Mouse (Mus musculus): ENCODE data around the gene Ankmy2. TPM values are rescaled to one million over a fixed set of nuclear protein-coding genes. Genes with fewer than 3 reads are reported as not detected.

Gene Ankmy2
- 33.2 and 50.7 TPM in 2 replicates for total RNA-seq (2021)
- long read RNA-seq, transcript Ankmy2-201 (10 exons, 2,456 nt) = major isoform, 31 of 31 reads
- long read RNA-seq, partial matches to known transcripts = 0 of 31 reads
- long read RNA-seq, other reads (novel, unspliced or antisense) = 0 of 31 reads

GRCm38 (mm10) chr12:36156637-36157303 is at the start of gene Ankmy2:
Gene Ankmy2, plus strand, starts transcription at chr12:36157114.
- DNase-seq = peak; percentile 93

DNA sequence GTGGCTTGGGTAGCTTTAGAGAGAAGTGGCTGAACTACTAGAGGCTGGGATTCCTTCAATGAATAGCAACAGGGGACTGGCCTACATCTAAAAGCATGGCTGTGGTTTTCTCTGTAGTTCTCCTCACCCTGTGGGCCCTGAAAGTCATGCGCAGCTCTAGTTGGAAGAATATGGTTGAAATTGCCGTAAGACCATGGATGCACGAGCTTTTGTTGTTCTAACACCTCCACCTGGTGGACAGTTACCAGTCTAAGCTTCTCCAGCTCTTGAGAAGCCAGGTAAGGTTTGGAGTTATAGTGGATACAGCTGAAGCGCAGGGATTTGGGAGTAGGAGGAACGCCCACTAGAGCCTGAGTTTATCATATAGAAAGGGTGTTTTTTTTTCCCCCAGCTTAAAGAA is 48.5 kb upstream of the Ankmy2 start:
- DNase-seq = no peak

GRCm38 (mm10) chr12:36110457-36110856 is 46.5 kb upstream of the Ankmy2 start:
- no peak for DNase-seq

GRCm38 (mm10) chr12:36111110-36111509 is 45.8 kb upstream of the Ankmy2 start:
- DNase-seq = no peak

GRCm38 (mm10) chr12:36112081-36112480 is 44.8 kb upstream of the Ankmy2 start:
- no peak for DNase-seq

DNA sequence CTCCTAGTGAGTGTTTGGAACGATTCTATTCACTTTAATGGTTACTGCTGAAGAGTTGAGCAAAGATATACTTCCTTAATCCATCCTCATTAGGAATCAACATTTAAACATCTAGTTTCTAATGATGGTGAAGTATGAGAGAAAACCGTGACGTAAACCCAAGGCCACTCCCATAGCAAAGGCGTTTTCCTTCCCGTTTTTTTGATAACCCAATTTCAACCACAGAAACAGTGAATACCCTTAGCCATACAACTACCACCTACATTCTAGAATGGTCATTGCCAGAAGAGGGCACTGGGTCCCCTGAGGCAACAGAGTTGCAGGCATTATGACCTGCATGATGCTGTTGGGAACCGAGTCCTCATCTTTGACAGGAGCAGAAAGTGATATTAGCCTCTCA is 39.8 kb upstream of the Ankmy2 start:
- DNase-seq = no peak

DNA sequence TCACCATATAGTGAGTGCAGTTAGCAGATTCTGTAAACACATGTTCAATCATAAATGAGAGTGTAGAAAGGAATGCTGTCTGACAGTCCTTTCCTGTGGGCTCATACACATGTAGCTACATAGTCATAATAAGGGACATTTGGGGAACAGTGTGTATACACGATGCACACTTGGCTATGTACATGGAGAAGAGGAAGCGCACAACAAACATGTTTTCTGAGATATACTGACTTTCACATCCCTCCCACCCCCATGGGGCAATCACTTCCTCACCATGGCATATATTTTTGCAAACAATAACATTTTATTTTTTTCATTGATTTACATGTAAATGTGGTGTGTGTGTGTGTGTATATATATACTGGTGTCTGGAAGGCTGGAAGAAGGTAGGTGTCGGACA is 37.7 kb upstream of the Ankmy2 start:
- DNase-seq = no peak

- DNase-seq = no peak
Observed at GRCm38 (mm10) chr12:36126049-36126448, 30.9 kb upstream of the Ankmy2 start.

DNA sequence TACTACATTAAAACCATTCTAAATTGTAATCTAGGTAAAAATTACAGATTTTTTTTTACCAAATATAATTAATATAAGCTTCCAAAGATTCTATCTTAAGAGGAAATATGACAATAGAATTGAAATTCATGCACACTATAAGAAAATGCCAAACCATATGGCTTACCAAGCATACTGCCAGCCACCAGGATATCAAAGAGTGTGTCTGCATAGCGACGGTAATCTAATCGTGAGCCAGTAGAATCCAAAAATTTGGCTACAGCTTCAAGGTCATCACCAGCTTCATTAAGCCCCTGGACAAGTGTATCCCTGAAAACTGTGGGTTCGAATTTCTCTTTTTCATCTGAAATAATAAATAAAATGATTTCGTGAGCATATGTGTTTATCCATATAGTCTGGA is 27.1 kb upstream of the Ankmy2 start:
- DNase-seq = no peak

DNA sequence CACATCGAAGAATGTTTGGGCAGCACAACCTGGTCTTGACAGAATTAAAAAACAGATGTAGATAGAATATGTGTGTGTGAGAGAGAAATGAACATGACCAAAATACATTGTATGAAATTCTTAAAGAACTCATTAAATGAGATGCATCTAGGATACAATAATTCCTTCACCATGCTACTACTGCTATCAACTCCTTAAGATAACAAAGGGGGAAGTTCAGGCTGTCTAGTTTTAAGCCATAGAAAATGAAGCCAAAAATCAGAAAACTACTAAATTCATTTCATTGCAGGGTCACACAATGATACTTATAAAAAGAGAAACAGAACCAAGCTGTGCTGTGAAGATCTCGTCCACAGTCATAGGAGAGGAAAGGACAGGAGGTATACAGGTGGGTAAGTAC is 24.7 kb upstream of the Ankmy2 start:
- no peak for DNase-seq

GRCm38 (mm10) chr12:36132668-36133067 is 24.2 kb upstream of the Ankmy2 start:
- no peak for DNase-seq

- no peak for DNase-seq
Observed at GRCm38 (mm10) chr12:36133547-36133946, 23.4 kb upstream of the Ankmy2 start.

- no peak for DNase-seq
Observed at GRCm38 (mm10) chr12:36134111-36134510, 22.8 kb upstream of the Ankmy2 start.

DNA sequence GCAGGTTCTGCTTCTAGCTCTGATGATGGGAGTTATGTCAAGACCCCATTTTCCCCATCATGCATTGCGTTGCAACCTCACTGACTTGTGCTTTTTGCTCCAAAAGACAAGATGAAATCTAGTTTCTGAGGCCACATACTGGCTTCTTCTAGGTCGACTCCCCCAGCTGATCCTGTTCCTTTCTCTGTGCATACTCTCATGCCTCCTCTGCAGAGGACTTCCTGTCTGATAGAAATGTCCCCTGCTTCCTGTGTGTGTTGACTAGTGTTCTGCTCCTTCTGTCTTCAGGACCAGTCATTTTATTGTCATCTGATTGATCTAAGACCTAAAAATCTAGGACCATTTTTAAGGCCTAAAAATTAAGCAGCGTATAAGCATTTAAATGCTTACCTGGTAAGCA is 21.5 kb upstream of the Ankmy2 start:
- DNase-seq = no peak

DNA sequence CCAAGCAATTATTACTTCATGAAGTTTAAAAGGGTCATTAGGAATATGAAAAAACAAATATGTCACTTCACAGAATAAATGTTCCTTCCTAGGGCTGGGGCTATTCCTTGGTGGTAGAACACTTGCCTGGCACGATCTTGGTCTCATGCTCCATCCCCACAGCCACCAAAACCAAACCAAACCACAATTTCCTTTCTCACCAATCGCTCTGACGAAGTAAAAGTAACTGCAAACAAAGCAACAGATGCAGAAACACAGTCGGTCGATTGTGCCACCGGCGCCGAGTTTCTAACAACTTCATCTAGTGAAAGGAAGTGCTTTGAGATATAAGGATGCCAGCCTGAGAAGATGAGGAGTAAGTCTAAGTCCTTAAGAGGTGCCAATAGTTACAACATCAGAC is 20.6 kb upstream of the Ankmy2 start:
- DNase-seq = no peak

DNA sequence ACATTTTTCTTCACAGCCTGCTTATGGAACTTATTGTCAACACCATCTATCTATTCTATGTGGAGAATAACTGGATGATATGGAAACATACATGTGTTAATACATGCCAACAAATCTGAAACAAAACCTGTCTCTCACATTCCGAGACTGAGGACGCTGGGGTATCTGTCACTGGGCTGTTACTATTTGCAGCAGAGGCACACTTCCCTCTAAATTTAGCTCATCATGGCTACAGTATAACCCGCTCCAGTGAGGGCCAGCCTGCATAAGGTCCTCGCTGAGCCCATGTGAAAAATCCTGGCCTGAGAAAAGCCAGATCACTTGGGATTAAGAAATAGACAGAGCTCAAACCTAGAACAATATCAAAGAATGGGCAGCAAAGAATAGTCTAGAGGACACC is 19.7 kb upstream of the Ankmy2 start:
- no peak for DNase-seq

- peak; percentile 14 for DNase-seq
Observed at GRCm38 (mm10) chr12:36140401-36140800, 16.5 kb upstream of the Ankmy2 start.

GRCm38 (mm10) chr12:36146230-36147011 is 10.5 kb upstream of the Ankmy2 start:
- no peak for DNase-seq

DNA sequence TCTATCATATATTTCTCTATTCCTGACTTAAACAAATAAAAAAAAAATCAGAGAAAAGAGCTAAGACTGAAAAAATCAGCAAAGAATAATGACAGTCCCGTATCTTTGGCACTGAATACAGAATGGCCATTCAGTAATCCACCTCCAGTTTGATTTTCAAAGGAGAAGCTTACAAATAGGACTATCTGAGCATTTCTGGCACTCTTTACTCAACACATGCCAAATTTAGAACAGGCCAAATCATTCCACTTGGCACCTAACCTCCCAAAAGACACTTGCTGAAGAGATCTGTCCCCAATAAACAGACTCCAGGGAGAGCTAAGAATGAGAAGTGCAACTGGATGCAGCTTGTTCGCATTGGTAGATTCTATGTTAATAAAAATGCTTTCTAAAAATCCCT is 6.6 kb upstream of the Ankmy2 start:
- no peak for DNase-seq

GRCm38 (mm10) chr12:36150737-36151136 is 6.2 kb upstream of the Ankmy2 start:
- DNase-seq = no peak

DNA sequence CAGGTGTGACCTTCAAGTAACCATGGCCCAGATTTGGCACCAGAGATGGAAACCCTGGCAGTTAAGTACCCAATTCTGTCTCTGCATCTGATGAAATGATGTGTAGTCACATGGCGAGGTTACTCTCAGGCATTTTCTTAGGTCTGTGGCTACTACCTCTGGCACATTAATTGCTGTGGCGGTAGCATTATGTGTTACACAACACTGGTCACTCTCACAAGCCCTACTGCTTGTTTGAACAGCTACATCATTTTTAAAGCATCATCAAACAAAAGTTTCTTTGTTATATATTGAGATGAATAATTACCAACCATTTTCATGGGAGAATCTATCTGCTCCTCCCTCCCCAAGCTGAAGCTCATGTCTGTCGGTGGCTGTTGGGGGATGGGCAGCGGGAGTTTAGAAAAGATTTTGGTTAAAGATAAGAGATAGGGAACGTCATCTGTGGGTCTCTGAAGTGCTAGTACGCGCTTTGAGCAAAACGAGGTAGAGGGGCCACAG is 1.7 kb upstream of the Ankmy2 start:
- DNase-seq = no peak

DNA sequence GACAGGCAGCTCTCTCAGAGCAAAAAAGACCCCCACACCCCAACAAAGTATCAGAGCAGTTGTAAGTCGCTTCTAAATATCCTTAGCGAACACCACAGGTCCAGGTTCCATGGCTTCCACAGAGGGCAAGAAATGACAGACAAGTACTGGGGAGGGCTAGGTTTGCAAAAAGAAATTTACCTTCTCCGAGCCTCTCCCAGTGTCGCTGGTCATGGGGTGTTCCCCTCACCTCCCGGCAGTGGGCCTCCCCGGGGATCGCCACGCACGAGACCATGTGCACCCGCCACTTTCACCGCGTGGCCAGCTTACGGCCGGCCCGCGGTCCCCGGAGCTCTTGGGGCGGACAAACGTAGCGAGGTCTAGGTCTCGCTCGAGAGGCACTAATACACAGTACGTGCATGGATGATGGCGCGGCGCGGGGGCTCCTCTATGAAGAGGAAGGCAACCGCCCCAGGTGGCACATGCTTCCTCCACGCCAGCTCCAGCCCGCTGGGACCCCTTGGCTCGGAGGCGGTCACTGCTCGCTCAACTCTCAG is 745 bp upstream of the Ankmy2 start:
- DNase-seq = no peak

DNA sequence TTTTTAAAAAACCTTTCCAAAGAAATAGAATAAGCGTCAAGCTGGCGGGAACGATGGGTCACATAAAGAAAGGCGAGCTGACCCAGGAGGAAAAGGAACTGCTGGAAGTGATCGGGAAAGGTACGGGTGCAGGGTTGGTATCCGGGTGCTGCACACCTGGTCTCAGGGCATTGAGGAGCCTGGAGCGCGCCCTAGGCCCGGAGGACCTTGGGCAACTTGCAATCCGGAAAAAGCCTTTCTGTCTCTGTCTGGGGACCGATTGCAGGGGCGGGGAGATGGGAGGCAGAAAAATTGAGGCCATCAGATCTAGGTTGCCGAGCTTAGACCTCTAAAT is 357 bp downstream of the Ankmy2 start:
- peak; percentile 43 for DNase-seq
